Mouse (Mus musculus): ENCODE results near the gene Zfp3. TPM values are rescaled to one million over a fixed set of nuclear protein-coding genes. Genes with fewer than 3 reads are reported as not detected.
"Not testable (repeated sequence)": the region's sequence is repeated elsewhere in the genome, so short reads cannot be mapped to it uniquely, and the experiment has no call there.

Zfp3 gene
- polyA plus RNA-seq, 1 experiment from 2014 or later = 15.6 TPM

GRCm38 (mm10) chr11:70763582-70763935 is 450 bp upstream of the Zfp3 start:
- H3K36me3 ChIP-seq = peaks cover 11% of the 10 kb centered on the region
- peak overlapping the region; percentile 89 for H3K9ac ChIP-seq
- H3K9me3 ChIP-seq = no peaks in the 10 kb centered on the region
- peaks cover 23% of the 10 kb centered on the region for H3K4me1 ChIP-seq (replicated peaks)
- peak; percentile 44 for ATAC-seq (ENCODE audit: low read depth)
- H3K27me3 ChIP-seq = no peaks in the 10 kb centered on the region
- 34% methylated on average over 3 of the region's 3 CpGs for WGBS
- H3K4me2 ChIP-seq = peak overlapping the region; percentile 74
- peak overlapping the region; percentile 69 for H3K4me3 ChIP-seq
- peak overlapping the region; percentile 79 for H3K27ac ChIP-seq (replicated peaks)

- no peak overlapping the region for H3K9ac ChIP-seq
- 90% methylated on average over 16 of the region's 16 CpGs for WGBS
- H3K4me2 ChIP-seq = peak overlapping the region; percentile 74; the same call in 1 of the 2 replicates
- no peaks in the 10 kb centered on the region for H3K9me3 ChIP-seq
- ATAC-seq (ENCODE audit: low read depth) = no peak
- H3K4me1 ChIP-seq (replicated peaks) = peaks cover 23% of the 10 kb centered on the region
- H3K4me3 ChIP-seq = no peak overlapping the region
- H3K27ac ChIP-seq (replicated peaks) = no peak overlapping the region
- H3K27me3 ChIP-seq = no peaks in the 10 kb centered on the region
- H3K36me3 ChIP-seq = peaks cover 13% of the 10 kb centered on the region
Measured at GRCm38 (mm10) chr11:70765776-70766445, 1.9 kb downstream of the Zfp3 start.

GRCm38 (mm10) chr11:70770804-70771203 is 6.8 kb downstream of the Zfp3 start:
- Histone ChIP-seq H3K9me3 (no peaks in the 10 kb centered on the region), H3K27ac (replicated peaks) (no peak overlapping the region), H3K4me1 (replicated peaks) (peaks cover 2% of the 10 kb centered on the region), H3K27me3 (no peaks in the 10 kb centered on the region), H3K4me2 (no peak overlapping the region), H3K36me3 (peaks cover 53% of the 10 kb centered on the region), H3K4me3 (no peak overlapping the region), H3K9ac (no peak overlapping the region)
- ATAC-seq (ENCODE audit: low read depth) = no peak
- WGBS = 96% methylated on average over 3 of the region's 3 CpGs

- no peak overlapping the region for H3K4me3 ChIP-seq
- ATAC-seq (ENCODE audit: low read depth) = peak; percentile 92
- H3K4me2 ChIP-seq = no peak overlapping the region
- peaks cover 5% of the 10 kb centered on the region for H3K4me1 ChIP-seq (replicated peaks)
- no peaks in the 10 kb centered on the region for H3K27me3 ChIP-seq
- WGBS = 33% methylated on average over 17 of the region's 17 CpGs
- H3K9ac ChIP-seq = 0 out of 2 replicates have a peak overlapping the region, but pooled peaks have one; percentile 12
- no peaks in the 10 kb centered on the region for H3K9me3 ChIP-seq
- H3K27ac ChIP-seq (replicated peaks) = no peak overlapping the region
- peaks cover 29% of the 10 kb centered on the region for H3K36me3 ChIP-seq
Measured at GRCm38 (mm10) chr11:70776830-70777571, 13.0 kb downstream of the Zfp3 start.

- Histone ChIP-seq H3K27ac (replicated peaks) (no peak overlapping the region), H3K4me1 (replicated peaks) (peaks cover 5% of the 10 kb centered on the region), H3K4me3 (no peak overlapping the region), H3K9ac (no peak overlapping the region), H3K36me3 (peaks cover 23% of the 10 kb centered on the region), H3K4me2 (no peak overlapping the region), H3K27me3 (no peaks in the 10 kb centered on the region), H3K9me3 (no peaks in the 10 kb centered on the region)
- ATAC-seq (ENCODE audit: low read depth) = 0 out of 2 replicates have a peak, but pooled peaks have one; percentile 63
- 80% methylated on average over 6 of the region's 6 CpGs for WGBS
Measured at GRCm38 (mm10) chr11:70777634-70778033, 13.6 kb downstream of the Zfp3 start.

- not testable (repeated sequence) for H3K4me2 ChIP-seq; H3K4me3 ChIP-seq; H3K4me1 ChIP-seq (replicated peaks); H3K9ac ChIP-seq; H3K9me3 ChIP-seq; ATAC-seq (ENCODE audit: low read depth); H3K27me3 ChIP-seq; H3K27ac ChIP-seq (replicated peaks)
- WGBS = 27% methylated on average over 5 of the region's 6 CpGs
- peaks cover 20% of the 10 kb centered on the region for H3K36me3 ChIP-seq
Measured at GRCm38 (mm10) chr11:70778058-70778457, 14.0 kb downstream of the Zfp3 start.

GRCm38 (mm10) chr11:70785908-70786307 is 21.9 kb downstream of the Zfp3 start:
- no peak for ATAC-seq (ENCODE audit: low read depth)
- H3K4me1 ChIP-seq (replicated peaks) = no peaks in the 10 kb centered on the region
- WGBS = 77% methylated on average over 2 of the region's 2 CpGs

GRCm38 (mm10) chr11:70787052-70787451 is 23.0 kb downstream of the Zfp3 start:
- Histone ChIP-seq H3K4me2 (no peak overlapping the region), H3K27ac (replicated peaks) (no peak overlapping the region), H3K27me3 (no peaks in the 10 kb centered on the region), H3K9ac (no peak overlapping the region), H3K36me3 (no peaks in the 10 kb centered on the region), H3K4me1 (replicated peaks) (no peaks in the 10 kb centered on the region), H3K9me3 (no peaks in the 10 kb centered on the region), H3K4me3 (no peak overlapping the region)
- no peak for ATAC-seq (ENCODE audit: low read depth)
- WGBS = 66% methylated on average over 11 of the region's 11 CpGs

More at GRCm38 (mm10) chr11:70785908-70786307, 21.9 kb downstream of the Zfp3 start:
- Histone ChIP-seq H3K4me2 (no peak overlapping the region), H3K36me3 (no peaks in the 10 kb centered on the region), H3K9ac (no peak overlapping the region), H3K27ac (replicated peaks) (no peak overlapping the region), H3K4me3 (no peak overlapping the region), H3K27me3 (no peaks in the 10 kb centered on the region), H3K9me3 (no peaks in the 10 kb centered on the region)

GRCm38 (mm10) chr11:70788972-70789655 is 25.1 kb downstream of the Zfp3 start:
- 86% methylated on average over 10 of the region's 10 CpGs for WGBS
- no peaks in the 10 kb centered on the region for H3K9me3 ChIP-seq
- H3K9ac ChIP-seq = no peak overlapping the region
- H3K4me2 ChIP-seq = no peak overlapping the region
- H3K36me3 ChIP-seq = no peaks in the 10 kb centered on the region
- ATAC-seq (ENCODE audit: low read depth) = no peak
- H3K4me1 ChIP-seq (replicated peaks) = no peaks in the 10 kb centered on the region
- no peak overlapping the region for H3K4me3 ChIP-seq
- no peaks in the 10 kb centered on the region for H3K27me3 ChIP-seq
- H3K27ac ChIP-seq (replicated peaks) = no peak overlapping the region

- 86% methylated on average over 2 of the region's 2 CpGs for WGBS
- Histone ChIP-seq H3K36me3 (no peaks in the 10 kb centered on the region), H3K4me3 (no peak overlapping the region), H3K27me3 (no peaks in the 10 kb centered on the region), H3K4me2 (no peak overlapping the region), H3K4me1 (replicated peaks) (no peaks in the 10 kb centered on the region), H3K9ac (no peak overlapping the region), H3K9me3 (no peaks in the 10 kb centered on the region), H3K27ac (replicated peaks) (no peak overlapping the region)
- ATAC-seq (ENCODE audit: low read depth) = no peak
Measured at GRCm38 (mm10) chr11:70790426-70790825, 26.4 kb downstream of the Zfp3 start.

GRCm38 (mm10) chr11:70790874-70791551 is 27.0 kb downstream of the Zfp3 start:
- Histone ChIP-seq H3K9me3 (no peaks in the 10 kb centered on the region), H3K36me3 (no peaks in the 10 kb centered on the region), H3K27me3 (no peaks in the 10 kb centered on the region), H3K27ac (replicated peaks) (no peak overlapping the region), H3K9ac (no peak overlapping the region), H3K4me3 (no peak overlapping the region), H3K4me2 (no peak overlapping the region), H3K4me1 (replicated peaks) (no peaks in the 10 kb centered on the region)
- WGBS = 80% methylated on average over 7 of the region's 7 CpGs
- no peak for ATAC-seq (ENCODE audit: low read depth)

GRCm38 (mm10) chr11:70791676-70792075 is 27.7 kb downstream of the Zfp3 start:
- H3K4me2 ChIP-seq = no peak overlapping the region
- H3K9me3 ChIP-seq = no peaks in the 10 kb centered on the region
- H3K9ac ChIP-seq = no peak overlapping the region
- no peak for ATAC-seq (ENCODE audit: low read depth)
- no peaks in the 10 kb centered on the region for H3K36me3 ChIP-seq
- no peaks in the 10 kb centered on the region for H3K4me1 ChIP-seq (replicated peaks)
- 89% methylated on average over 5 of the region's 5 CpGs for WGBS
- no peaks in the 10 kb centered on the region for H3K27me3 ChIP-seq
- no peak overlapping the region for H3K27ac ChIP-seq (replicated peaks)
- H3K4me3 ChIP-seq = no peak overlapping the region

All from neural tube, embryonic 13.5 days (tissue).